In the genomic region with DNA sequence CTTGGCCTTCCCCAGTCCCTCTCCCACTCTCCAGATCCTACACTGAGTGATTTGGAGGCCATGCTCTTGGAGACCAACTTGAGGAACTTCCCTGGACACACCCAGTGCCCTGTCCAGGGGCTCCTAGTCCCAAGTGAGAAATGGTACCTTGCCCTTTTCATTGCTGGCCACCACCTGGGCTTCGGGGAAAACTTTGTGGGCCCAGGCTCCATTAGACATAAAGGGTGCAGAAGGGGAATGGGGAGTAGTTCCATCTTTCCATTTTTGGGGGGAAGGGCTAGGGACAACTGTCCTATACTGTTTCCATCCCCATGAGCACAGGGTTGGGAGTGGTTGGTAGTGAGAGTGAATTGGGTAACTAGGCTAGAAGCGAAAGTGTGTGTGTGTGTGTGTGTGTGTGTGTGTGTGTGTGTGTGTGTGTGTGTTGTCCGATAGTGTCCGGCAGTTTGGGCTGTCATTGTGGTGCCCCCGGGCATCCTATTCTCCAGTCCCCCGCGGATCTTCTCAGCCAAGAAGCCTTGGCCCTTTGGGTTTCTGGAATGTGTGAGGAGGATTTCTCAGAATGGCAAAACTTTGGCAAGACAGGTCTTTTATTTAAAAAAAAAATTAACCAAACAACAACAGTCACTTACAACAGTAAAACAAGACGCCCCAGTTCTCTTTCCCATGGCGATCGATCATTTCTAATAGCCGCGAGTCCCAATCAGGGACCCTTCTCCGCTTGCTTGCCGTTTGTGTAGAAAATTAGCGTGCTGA, we compare ENCODE assay signal across 8 mouse cellular contexts. TPM values are rescaled to one million over a fixed set of nuclear protein-coding genes. Genes with fewer than 3 reads are reported as not detected.
DNase-seq lines count a peak whose midpoint lies in the region; ATAC-seq and TF ChIP-seq lines count a peak whose summit lies in the region.

No protein-coding gene starts in this region.

- ATAC-seq in heart, embryonic 12.5 days (ENCODE audit: insufficient number of reproducible peaks, low FRiP score) = no peak
- no peak for ATAC-seq in limb, embryonic 14.5 days (ENCODE audit: low FRiP score, low read depth)
- ATAC-seq in stomach, embryonic 16.5 days (ENCODE audit: insufficient read depth, low FRiP score) = no peak

- peaks cover 47% of the 10 kb centered on the region for H3K27me3 ChIP-seq in heart, embryonic 12.5 days (replicated peaks)
- no peaks in the 10 kb centered on the region for H3K27me3 ChIP-seq in limb, embryonic 14.5 days (ENCODE audit: control insufficient read depth, insufficient read depth, low read length)
- H3K27me3 ChIP-seq in stomach, embryonic 16.5 days (ENCODE audit: control insufficient read depth, insufficient read depth, low read length) = peaks cover 38% of the 10 kb centered on the region

- H3K9ac ChIP-seq in heart, embryonic 12.5 days = peak overlapping the region; percentile 69
- H3K9ac ChIP-seq in limb, embryonic 14.5 days (ENCODE audit: low read depth, low read length, severe bottlenecking) = peak overlapping the region; percentile 96
- peak overlapping the region; percentile 55 for H3K9ac ChIP-seq in stomach, embryonic 16.5 days (ENCODE audit: low read length)

- TF ChIP-seq CTCF in layer of hippocampus, adult 2 months (conservative IDR thresholded peaks at IDR 0.05) = no peak

- H3K27ac ChIP-seq in layer of hippocampus, adult 2 months = no peak overlapping the region; the same call in 1 of the 2 replicates
- 0 out of 2 replicates have a peak overlapping the region, but pooled peaks have one; percentile 35 for H3K27ac ChIP-seq in heart, embryonic 12.5 days (ENCODE audit: poor library complexity, severe bottlenecking)
- H3K27ac ChIP-seq in limb, embryonic 14.5 days (replicated peaks; ENCODE audit: low read depth, low read length) = peak overlapping the region; percentile 99
- no peak overlapping the region for H3K27ac ChIP-seq in stomach, embryonic 16.5 days (ENCODE audit: low read length)

- H3K4me3 ChIP-seq in layer of hippocampus, adult 2 months = peak overlapping the region; percentile 50
- H3K4me3 ChIP-seq in heart, embryonic 12.5 days = peak overlapping the region; percentile 62
- peak overlapping the region; percentile 76 for H3K4me3 ChIP-seq in limb, embryonic 14.5 days (replicated peaks; ENCODE audit: low read length)
- H3K4me3 ChIP-seq in stomach, embryonic 16.5 days (replicated peaks; ENCODE audit: low read length) = peak overlapping the region; percentile 59

- H3K36me3 ChIP-seq in heart, embryonic 12.5 days = peaks cover 4% of the 10 kb centered on the region; the same call in 1 of the 2 replicates
- H3K36me3 ChIP-seq in limb, embryonic 14.5 days (ENCODE audit: control insufficient read depth, insufficient read depth, low read length) = peaks cover 10% of the 10 kb centered on the region
- no peaks in the 10 kb centered on the region for H3K36me3 ChIP-seq in stomach, embryonic 16.5 days (ENCODE audit: control insufficient read depth, insufficient read depth, low read length)

- H3K4me2 ChIP-seq in heart, embryonic 12.5 days = peak overlapping the region; percentile 80
- peak overlapping the region; percentile 89 for H3K4me2 ChIP-seq in limb, embryonic 14.5 days (replicated peaks; ENCODE audit: low read depth, low read length, severe bottlenecking)
- peak overlapping the region; percentile 31 for H3K4me2 ChIP-seq in stomach, embryonic 16.5 days (ENCODE audit: low read depth, low read length)

- no peak for TF ChIP-seq POLR2A in limb, embryonic 14.5 days (IDR thresholded peaks at IDR 0.05; ENCODE audit: borderline replicate concordance, extremely low read depth, insufficient read depth, insufficient read length)

- WGBS in heart, embryonic 12.5 days = 1% methylated on average over 15 of the region's 15 CpGs
- 1% methylated on average over 15 of the region's 15 CpGs for WGBS in limb, embryonic 14.5 days
- WGBS in stomach, embryonic 16.5 days = 9% methylated on average over 15 of the region's 15 CpGs

- H3K4me1 ChIP-seq in heart, embryonic 12.5 days (replicated peaks) = peaks cover 16% of the 10 kb centered on the region; the same call in 1 of the 2 replicates
- peaks cover 18% of the 10 kb centered on the region for H3K4me1 ChIP-seq in limb, embryonic 14.5 days (ENCODE audit: control insufficient read depth, insufficient read depth, low read length)
- no peaks in the 10 kb centered on the region; the same call in 1 of the 2 replicates for H3K4me1 ChIP-seq in stomach, embryonic 16.5 days (ENCODE audit: control insufficient read depth, insufficient read depth, low read length)

- peaks cover 3% of the 10 kb centered on the region; the same call in 1 of the 2 replicates for H3K9me3 ChIP-seq in heart, embryonic 12.5 days (replicated peaks)
- no peaks in the 10 kb centered on the region for H3K9me3 ChIP-seq in limb, embryonic 14.5 days (ENCODE audit: control insufficient read depth, low read length)
- no peaks in the 10 kb centered on the region for H3K9me3 ChIP-seq in stomach, embryonic 16.5 days (replicated peaks; ENCODE audit: control insufficient read depth, low read length)

- DNase-seq in layer of hippocampus, adult 2 months (ENCODE audit: low spot score in 2 of 2) = no peak
- no peak for DNase-seq in layer of hippocampus, adult 9-10 months (ENCODE audit: low spot score)
- DNase-seq in cerebellum, postnatal 14 days = peak; percentile 48 to 51
- DNase-seq in limb, embryonic 14.5 days (ENCODE audit: low spot score) = no peak
- DNase-seq in T-cell, adult 2 months (ENCODE audit: low spot score) = no peak
- DNase-seq in urinary bladder, postnatal 4 days (ENCODE audit: low spot score in 2 of 2) = no peak

RNA-seq across cellular contexts. Expression of gene Ebf1, which starts 2.2 kb away (rescaled TPM):
- total RNA-seq in layer of hippocampus, adult 2 months (2021) = 1 to 10 TPM; 2.3 to 3.4 TPM
- polyA plus RNA-seq in heart, embryonic 12.5 days (2016; fragmentation: Nextera tagmentation; extraction: Ambion mirVana) = 13.9 and 15.6 TPM in 2 replicates
- 42.9 and 60.5 TPM in 2 replicates for polyA plus RNA-seq in limb, embryonic 14.5 days (2012; rRNA removed)
- 71.4 and 85.0 TPM in 2 replicates for polyA plus RNA-seq in limb, embryonic 14.5 days (2014; fragmentation: Nextera tagmentation; extraction: Ambion mirVana)
- 11.5 and 12.4 TPM in 2 replicates for polyA plus RNA-seq in stomach, embryonic 16.5 days (2015; fragmentation: Nextera tagmentation; extraction: Ambion mirVana)

Comparison
In these comparisons a context has a peak if more than half of its experiments do, and no peak if none do; other contexts are left out.
1. DNase-seq: peak in cerebellum, postnatal 14 days (2 of 2); none in layer of hippocampus, adult 2 months (0 of 2), layer of hippocampus, adult 9-10 months (single experiment), limb, embryonic 14.5 days (single experiment), T-cell, adult 2 months (single experiment) and urinary bladder, postnatal 4 days (0 of 2).
2. H3K27ac ChIP-seq: peak in heart, embryonic 12.5 days (single experiment) and limb, embryonic 14.5 days (single experiment); none in layer of hippocampus, adult 2 months (single experiment) and stomach, embryonic 16.5 days (single experiment).
3. H3K4me2 ChIP-seq: peak in every context shown above with its lines; median percentile 89 in limb, embryonic 14.5 days; 80 in heart, embryonic 12.5 days; 31 in stomach, embryonic 16.5 days.
4. Peak in every context shown above with its lines, with median percentiles within 50 percentile points of each other: H3K4me3 ChIP-seq and H3K9ac ChIP-seq.